Mouse (Mus musculus) heart, postnatal 10 days (tissue): ENCODE measurements around the gene Drd1. TPM values are rescaled to one million over a fixed set of nuclear protein-coding genes. Genes with fewer than 3 reads are reported as not detected.

Experiments used
- DNase-seq, 2 experiments: peaks; one replicate each; pipeline ENCODE4 v3.0.0; 2021
- intact Hi-C: fragments of 180-260 bp; cut with DNase I; formaldehyde crosslinking; loops from one replicate; pipeline ENCODE4 v1.15.1; 2025
- total RNA-seq, 2 experiments: library from RNA; stranded (reverse); gene quantifications; 2 replicates each; pipeline ENCODE4 v1.2.3; 2021

Drd1 gene
- total RNA-seq: under 1 TPM; 0.27 to 0.57 TPM

- peak; percentile 71 to 76 for DNase-seq
- intact Hi-C loops: loop anchor here (1.0 to 2.0 kb wide), 2 partner anchors 243 to 273 kb away; no protein-coding TSS in a partner anchor
These were observed at the start of gene Drd1 for GRCm38 (mm10) chr13:54055448-54055861. Gene Drd1, minus strand, starts transcription at chr13:54055705.

GRCm38 (mm10) chr13:54103866-54104265, 48.4 kb upstream of the Drd1 start:
- DNase-seq: no peak

GRCm38 (mm10) chr13:54103271-54103670, 47.8 kb upstream of the Drd1 start:
- no peak for DNase-seq
- intact Hi-C loops: no loop called here

More at GRCm38 (mm10) chr13:54103866-54104265, 48.4 kb upstream of the Drd1 start:
- intact Hi-C loops: no loop called here

DNA sequence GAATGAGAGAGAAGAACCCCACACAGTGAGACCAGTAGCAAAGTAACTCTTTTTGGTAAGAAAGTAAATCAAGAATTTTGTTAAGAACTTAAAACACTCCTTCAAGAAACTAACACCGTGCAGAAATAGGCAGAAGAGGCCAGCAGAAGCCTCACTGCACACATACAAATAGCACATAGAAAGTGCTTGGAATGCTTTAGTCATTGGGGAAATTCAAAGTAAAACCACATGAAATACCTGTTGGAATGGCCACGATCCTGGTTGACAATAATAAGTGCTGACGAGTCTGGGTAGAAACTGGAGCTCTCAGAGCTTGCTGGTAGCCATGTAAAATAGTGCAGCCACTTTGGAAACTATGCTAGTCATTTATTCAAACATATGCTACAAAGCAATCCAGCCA, 46.6 kb upstream of the Drd1 start:
- intact Hi-C loops: no loop called here
- no peak for DNase-seq

- intact Hi-C loops: no loop called here
- DNase-seq: peak; percentile 52 to 56
These were observed 45.7 kb upstream of the Drd1 start for GRCm38 (mm10) chr13:54101031-54101820.

DNA sequence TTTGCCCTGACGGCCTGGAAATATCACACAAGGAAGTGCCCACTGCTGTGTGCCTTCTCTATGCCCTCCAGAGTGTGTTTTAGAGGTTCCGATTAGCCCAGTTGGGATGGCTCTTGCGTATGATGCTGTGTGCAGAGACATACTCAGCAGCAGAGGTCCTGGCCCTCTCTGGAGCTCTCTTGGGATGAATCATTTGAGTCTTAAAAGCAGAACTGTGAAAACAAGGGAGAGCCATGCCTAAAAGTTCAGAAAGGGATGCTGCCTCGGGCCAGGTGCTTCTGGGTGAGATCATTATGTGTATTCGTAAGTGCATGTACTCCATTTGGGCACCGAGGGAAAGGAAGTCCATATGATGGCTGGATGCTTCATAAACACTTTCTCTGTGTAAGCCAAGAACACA, 42.3 kb upstream of the Drd1 start:
- intact Hi-C loops: no loop called here
- no peak for DNase-seq

DNA sequence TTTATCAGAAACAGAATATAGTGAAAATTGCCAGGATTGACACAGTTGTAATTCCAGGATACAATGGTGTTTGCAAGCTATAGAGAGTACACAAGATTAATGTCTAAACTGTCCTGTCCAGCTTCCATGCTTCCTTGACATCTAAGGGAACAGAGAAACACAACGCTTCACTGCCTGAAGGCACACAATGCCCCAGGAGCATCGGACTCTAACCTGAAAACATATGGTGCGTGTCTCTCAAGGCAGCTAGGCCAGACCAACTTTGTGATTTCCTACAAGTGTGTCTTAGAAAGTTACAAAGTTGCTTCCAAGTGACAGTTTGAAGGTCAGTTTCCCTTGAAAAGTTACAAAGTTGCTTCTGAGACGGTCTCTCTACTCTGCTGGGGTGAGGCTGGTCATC, 41.7 kb upstream of the Drd1 start:
- intact Hi-C loops: no loop called here

DNA sequence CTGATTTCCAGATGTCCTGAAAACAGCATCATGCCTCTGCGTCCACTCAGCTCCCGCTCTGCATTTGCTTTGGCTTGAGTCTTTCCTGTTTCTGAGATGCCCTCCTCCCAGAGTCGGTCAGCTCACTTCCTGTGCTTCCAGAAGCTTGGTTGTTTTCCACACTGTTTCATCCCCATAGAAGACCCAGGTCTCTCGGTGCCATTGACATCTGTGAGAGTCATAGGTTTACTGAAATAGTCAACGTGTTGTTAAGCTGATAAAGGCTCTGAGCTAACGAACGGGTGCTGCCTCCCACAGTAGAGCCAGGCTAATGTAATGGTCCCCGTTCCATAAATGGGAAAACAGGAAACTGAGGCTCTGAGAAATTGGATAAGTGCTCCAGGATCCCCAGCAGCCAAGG, 40.2 kb upstream of the Drd1 start:
- DNase-seq: no peak
- intact Hi-C loops: no loop called here

More for the DNA sequence above, 41.7 kb upstream of the Drd1 start:
- DNase-seq: no peak

GRCm38 (mm10) chr13:54094963-54095362, 39.5 kb upstream of the Drd1 start:
- peak; percentile 18 to 39 for DNase-seq
- intact Hi-C loops: no loop called here

DNA sequence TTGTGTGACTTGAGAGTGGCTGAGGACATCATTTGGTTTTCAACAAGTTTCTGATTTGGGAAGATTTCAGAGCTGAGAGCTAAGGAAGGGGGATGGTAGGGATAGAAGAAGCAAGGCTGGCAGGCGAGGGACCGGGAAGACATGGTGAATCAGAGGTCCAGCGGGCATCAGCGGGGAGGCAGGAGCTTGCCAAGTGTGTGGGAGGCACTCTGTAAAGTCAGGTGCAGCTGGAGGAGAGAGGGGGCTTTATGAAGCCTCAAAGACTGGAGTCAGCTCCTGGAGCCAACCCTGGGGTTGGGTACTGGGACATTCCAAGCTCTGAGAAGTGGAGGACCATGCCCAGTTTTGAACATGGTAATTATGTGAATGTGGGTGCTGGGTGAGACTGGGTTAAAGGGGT, 38.8 kb upstream of the Drd1 start:
- DNase-seq: no peak
- intact Hi-C loops: no loop called here

- intact Hi-C loops: no loop called here
- DNase-seq: peak; percentile 21 to 31
These were observed 36.2 kb upstream of the Drd1 start for GRCm38 (mm10) chr13:54091719-54092118.

- DNase-seq: no peak
- intact Hi-C loops: no loop called here
These were observed 29.8 kb upstream of the Drd1 start for GRCm38 (mm10) chr13:54085266-54085665.

DNA sequence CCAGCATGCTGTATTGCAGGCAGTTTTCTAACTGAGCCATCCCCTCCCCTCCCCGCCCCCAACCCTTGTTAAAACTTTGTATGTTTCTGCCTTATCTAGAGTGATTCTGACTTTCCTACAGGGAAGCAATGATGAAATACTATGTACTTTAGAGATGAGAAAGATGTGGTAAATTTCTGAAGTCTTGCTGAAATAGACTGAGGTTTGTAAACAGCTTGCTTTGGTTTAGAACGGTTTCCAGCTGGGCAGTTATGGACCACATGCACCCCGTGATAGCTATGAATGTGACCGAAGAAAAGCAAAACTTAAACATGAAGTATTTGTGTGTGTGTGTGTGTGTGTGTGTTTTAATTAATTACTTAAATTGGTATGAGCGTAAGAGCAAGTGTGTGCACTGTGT, 29.3 kb upstream of the Drd1 start:
- DNase-seq: no peak
- intact Hi-C loops: no loop called here

- intact Hi-C loops: no loop called here
- DNase-seq: no peak
These were observed 28.7 kb upstream of the Drd1 start for GRCm38 (mm10) chr13:54084178-54084577.

DNA sequence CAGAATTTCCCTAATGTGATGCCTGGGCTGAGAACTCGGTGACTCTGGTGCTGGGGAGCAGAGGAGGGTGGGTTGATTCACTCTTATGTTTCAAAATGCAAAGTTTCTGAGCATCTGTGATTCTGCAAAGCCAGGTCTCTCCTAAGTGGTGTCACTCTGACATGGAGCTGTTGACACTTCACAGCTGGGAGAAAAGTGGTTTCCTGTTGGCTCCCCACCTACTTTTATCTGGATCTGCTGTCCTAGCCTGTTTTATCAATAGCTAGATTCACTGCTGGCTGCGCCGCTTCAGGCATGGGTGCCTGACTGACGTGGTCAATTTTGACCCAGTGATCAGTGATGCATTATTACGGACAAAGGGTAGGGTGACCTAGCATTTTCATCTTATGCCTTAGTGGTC, 27.4 kb upstream of the Drd1 start:
- DNase-seq: no peak
- intact Hi-C loops: no loop called here

- intact Hi-C loops: no loop called here
- DNase-seq: no peak
These were observed 25.3 kb upstream of the Drd1 start for GRCm38 (mm10) chr13:54080785-54081184.

DNA sequence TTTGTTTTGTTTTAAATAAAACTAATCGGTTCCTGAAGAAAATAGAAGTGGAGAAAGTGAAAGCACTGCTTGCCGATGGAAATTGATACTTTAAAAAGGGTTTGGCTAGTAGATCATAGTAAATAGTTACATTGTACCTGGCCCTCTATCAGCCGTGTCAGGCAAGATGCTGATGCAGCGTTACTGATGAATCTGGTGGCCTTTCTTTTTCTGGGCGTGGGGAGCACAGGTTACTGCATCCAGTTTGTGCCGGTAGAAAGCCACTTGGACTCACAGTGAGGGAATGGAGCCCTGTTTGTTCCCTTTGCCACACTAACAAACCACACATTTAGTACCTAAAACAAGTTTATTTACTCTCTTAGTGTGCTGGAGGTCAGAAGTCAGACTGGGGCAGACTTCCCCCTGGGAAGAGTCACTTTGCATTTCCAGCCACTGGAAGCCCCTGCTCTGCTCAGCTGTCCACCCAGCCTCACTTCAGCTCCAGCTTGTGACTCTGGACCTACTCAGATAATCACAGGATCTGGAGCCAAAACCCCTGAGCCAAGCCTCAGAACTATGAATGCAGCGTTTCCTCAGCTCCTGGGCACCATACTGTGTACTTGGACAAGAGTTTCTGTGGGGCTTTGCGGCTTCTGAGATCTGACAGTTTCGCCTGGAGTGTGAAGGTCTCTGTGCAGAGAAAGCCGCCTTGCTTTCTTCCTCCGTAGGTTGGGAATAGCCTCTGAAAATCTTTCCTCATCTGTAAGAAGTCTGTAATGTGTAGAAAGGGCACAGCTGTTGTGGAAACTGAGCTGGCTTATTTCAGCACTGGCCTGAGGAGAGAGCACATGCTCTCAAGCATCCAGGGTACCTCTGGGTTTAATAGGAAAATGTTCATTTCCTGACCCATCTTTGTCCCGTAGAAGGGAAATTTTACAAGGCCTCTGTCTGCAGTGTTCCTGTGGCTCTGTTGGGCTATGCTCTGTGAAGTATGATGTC, 24.6 kb upstream of the Drd1 start:
- intact Hi-C loops: no loop called here
- peak; percentile 29 to 38 for DNase-seq

- no peak for DNase-seq
- intact Hi-C loops: no loop called here
These were observed 22.1 kb upstream of the Drd1 start for GRCm38 (mm10) chr13:54077470-54078174.

DNA sequence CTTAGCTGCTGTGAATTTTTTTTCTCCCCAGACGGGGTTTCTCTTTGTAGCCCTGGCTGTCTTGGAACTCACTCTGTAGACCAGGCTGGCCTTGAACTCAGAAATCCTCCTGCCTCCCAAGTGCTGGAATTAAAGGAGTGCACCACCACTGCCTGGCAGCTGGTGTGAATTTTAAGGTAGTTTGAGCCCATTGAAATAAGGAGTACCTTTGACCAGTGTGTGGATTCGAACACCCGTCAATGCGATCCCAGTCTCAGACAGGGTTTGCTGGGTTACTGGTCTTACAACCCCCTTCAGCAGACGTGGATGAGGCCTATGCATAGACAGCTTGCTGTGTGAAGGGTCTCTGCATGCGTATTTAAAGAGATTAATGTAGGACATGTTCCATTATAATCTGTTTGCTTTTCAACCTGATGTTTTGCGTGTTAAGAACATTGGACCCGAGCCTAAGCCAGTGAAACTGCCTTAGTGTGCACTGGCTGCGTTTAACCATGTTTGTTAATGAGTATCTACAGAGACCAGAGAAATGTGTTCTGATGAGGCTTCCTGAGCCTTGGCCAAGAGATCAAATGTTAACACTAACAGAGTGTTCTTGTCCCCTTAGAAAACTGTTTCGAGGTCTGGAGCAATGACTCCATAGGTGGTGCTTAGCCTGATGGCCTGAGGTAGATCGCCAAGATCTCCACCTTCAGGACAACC, 21.4 kb upstream of the Drd1 start:
- intact Hi-C loops: no loop called here
- no peak for DNase-seq

GRCm38 (mm10) chr13:54076051-54076450, 20.5 kb upstream of the Drd1 start:
- intact Hi-C loops: no loop called here
- no peak for DNase-seq
